Mouse (Mus musculus) forebrain, embryonic 12.5 days (tissue): Measurements from ENCODE around the gene Tmcc2. TPM values are rescaled to one million over a fixed set of nuclear protein-coding genes. Genes with fewer than 3 reads are reported as not detected.

ENCODE experiments used
- ATAC-seq: fragments of 200-750 bp; cut with Nextera tagmentation; 2 replicates; pipeline ENCODE4 v1.8.0; 2017; ENCODE audit warnings: moderate TSS enrichment; ENCODE audit not compliant: low FRiP score
- H3K27ac ChIP-seq: fragments of 300-500 bp; sonication (generic); 2 replicates; pipeline ENCODE4 v1.5.1; 2016; ENCODE audit warnings: mild to moderate bottlenecking
- H3K27me3 ChIP-seq: fragments of 300-500 bp; sonication (generic); 2 replicates; pipeline ENCODE4 v1.6.1; 2016; ENCODE audit warnings: mild to moderate bottlenecking
- H3K36me3 ChIP-seq: fragments of 300-500 bp; sonication (generic); replicated peaks from 2 replicates; pipeline ENCODE4 v1.6.1; 2016; ENCODE audit warnings: mild to moderate bottlenecking
- H3K4me1 ChIP-seq: fragments of 300-500 bp; sonication (generic); 2 replicates; pipeline ENCODE4 v1.6.1; 2016
- H3K4me2 ChIP-seq: fragments of 300-500 bp; sonication (generic); 2 replicates; pipeline ENCODE4 v1.6.1; 2016; ENCODE audit warnings: mild to moderate bottlenecking, moderate library complexity
- H3K4me3 ChIP-seq: fragments of 300-500 bp; sonication (generic); replicated peaks from 2 replicates; pipeline ENCODE4 v1.5.1; 2016; ENCODE audit warnings: mild to moderate bottlenecking
- H3K9ac ChIP-seq: fragments of 300-500 bp; sonication (generic); 2 replicates; pipeline ENCODE4 v1.6.1; 2016; ENCODE audit warnings: mild to moderate bottlenecking
- H3K9me3 ChIP-seq: fragments of 300-500 bp; sonication (generic); 2 replicates; pipeline ENCODE4 v1.6.1; 2016
- whole genome bisulfite sequencing: fragments of 180-500 bp; shearing (Covaris S2); methylation state at CpG from one replicate; pipeline ENCODE4 v1.1.7; 2016; 5-methylcytosine and 5-hydroxymethylcytosine counted together
- polyA plus RNA-seq: library from polyadenylated mRNA; unstranded; fragments of >200 nt; fragmentation: Nextera tagmentation; extraction: Ambion mirVana; gene quantifications from 2 replicates; pipeline ENCODE4 v1.2.1, GENCODE M21; 2016

The Tmcc2 gene
- polyA plus RNA-seq, 1 experiment from 2014 or later, result 26.9 TPM

DNA sequence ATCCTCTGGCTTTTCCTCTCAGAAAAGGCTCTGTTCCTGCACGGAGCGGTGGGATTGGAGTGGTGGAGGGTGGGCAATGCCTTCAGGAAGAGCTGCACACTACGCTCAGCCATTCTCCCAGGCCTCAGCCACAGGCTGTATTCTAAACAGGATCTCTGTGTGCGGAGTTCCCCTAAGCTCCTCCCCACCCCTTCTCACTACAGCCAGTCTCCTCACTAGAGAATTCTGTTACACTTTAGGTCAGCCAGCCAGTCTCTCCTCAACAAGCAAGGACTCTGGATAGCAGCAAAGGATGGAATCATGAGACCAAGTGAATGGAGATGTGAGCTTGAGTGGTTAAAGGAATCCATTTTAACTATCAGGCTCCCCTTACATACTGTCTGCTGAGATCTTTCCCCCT, 3.1 kb downstream of the Tmcc2 start:
- H3K9me3 ChIP-seq, result no peaks in the 10 kb centered on the region
- no peaks in the 10 kb centered on the region for H3K27me3 ChIP-seq
- no peak for ATAC-seq
- H3K4me1 ChIP-seq, result peaks cover 73% of the 10 kb centered on the region
- H3K27ac ChIP-seq, result no peak overlapping the region
- no peak overlapping the region; the same call in 1 of the 2 replicates for H3K9ac ChIP-seq
- WGBS, result 44% methylated on average over 4 of the region's 4 CpGs
- no peaks in the 10 kb centered on the region; the same call in 1 of the 2 replicates for H3K36me3 ChIP-seq
- no peak overlapping the region for H3K4me3 ChIP-seq
- peak overlapping the region; percentile 91 for H3K4me2 ChIP-seq

DNA sequence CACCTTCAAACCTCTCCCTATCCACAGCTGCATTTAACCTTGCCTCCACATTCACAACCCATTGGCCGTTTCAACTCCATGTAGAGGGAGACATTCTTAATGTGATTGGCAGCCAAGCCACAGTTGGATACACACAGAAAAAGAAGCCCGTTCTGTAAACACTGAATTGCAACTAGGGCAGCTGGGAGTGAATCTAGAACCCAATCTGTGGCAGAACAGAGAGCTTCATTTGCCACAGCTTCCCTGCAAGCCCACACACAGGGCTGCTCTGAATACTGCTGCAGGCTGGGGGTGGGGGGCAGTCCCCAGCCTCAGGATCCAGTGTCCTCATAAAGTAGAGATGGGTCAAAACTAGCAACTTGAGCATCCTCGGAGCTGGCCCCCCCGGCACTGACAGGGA, 4.8 kb downstream of the Tmcc2 start:
- Histone ChIP-seq H3K4me2 (no peak overlapping the region), H3K36me3 (peaks cover 7% of the 10 kb centered on the region; the same call in 1 of the 2 replicates), H3K4me1 (peaks cover 64% of the 10 kb centered on the region), H3K4me3 (no peak overlapping the region), H3K9ac (no peak overlapping the region), H3K27me3 (no peaks in the 10 kb centered on the region), H3K9me3 (no peaks in the 10 kb centered on the region), H3K27ac (no peak overlapping the region)
- 79% methylated on average over 4 of the region's 4 CpGs for WGBS
- no peak for ATAC-seq

DNA sequence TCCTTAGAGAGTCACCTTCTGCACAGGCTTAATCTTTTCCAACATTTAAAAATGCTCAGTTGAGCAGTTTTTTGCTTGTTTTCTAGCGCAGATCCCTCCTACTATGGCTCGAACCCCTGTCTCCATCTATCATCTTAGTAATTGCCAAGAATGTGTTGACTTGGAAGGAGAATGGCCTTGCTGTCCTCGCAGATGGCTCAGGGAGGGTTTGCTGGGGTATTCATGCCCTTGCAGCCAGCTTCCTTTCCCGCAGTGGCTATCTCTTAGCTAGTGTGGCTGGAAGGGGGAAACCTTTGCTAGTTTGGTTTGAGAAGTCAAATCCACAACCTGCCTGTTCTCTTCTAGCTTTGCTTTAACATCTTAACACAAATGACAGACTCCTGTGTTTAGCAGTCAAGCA, 5.4 kb downstream of the Tmcc2 start:
- Histone ChIP-seq H3K4me1 (peaks cover 62% of the 10 kb centered on the region), H3K4me2 (no peak overlapping the region), H3K36me3 (peaks cover 13% of the 10 kb centered on the region), H3K4me3 (no peak overlapping the region), H3K9me3 (no peaks in the 10 kb centered on the region), H3K27ac (0 out of 2 replicates have a peak overlapping the region, but pooled peaks have one; percentile 56), H3K27me3 (no peaks in the 10 kb centered on the region), H3K9ac (no peak overlapping the region)
- no peak for ATAC-seq
- WGBS, result 88% methylated on average over 4 of the region's 4 CpGs

DNA sequence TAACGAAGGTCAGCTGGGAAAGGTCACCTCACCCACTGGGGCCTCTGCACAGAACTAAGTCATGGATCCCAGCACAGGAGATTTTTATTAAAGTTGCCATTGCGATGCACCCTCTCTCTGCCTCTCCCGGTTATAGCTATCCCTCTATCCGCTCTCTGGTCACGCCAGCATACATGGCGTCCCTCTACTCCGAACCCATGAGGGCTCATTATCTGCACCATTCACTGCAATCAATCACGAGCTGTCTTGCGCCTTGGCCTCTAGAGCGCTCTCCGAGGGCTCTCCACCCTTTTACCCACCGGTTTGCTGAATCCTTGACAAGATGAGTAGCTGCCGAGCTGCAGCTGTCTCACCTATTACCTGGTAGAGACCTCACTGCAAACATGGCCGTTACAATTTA, 5.8 kb downstream of the Tmcc2 start:
- no peak for ATAC-seq
- peak overlapping the region; percentile 56; the same call in 1 of the 2 replicates for H3K27ac ChIP-seq
- no peak overlapping the region for H3K4me2 ChIP-seq
- H3K4me3 ChIP-seq, result no peak overlapping the region
- H3K36me3 ChIP-seq, result peaks cover 17% of the 10 kb centered on the region
- WGBS, result 73% methylated on average over 14 of the region's 14 CpGs
- no peaks in the 10 kb centered on the region for H3K27me3 ChIP-seq
- no peak overlapping the region for H3K9ac ChIP-seq
- H3K4me1 ChIP-seq, result peaks cover 58% of the 10 kb centered on the region
- H3K9me3 ChIP-seq, result no peaks in the 10 kb centered on the region

DNA sequence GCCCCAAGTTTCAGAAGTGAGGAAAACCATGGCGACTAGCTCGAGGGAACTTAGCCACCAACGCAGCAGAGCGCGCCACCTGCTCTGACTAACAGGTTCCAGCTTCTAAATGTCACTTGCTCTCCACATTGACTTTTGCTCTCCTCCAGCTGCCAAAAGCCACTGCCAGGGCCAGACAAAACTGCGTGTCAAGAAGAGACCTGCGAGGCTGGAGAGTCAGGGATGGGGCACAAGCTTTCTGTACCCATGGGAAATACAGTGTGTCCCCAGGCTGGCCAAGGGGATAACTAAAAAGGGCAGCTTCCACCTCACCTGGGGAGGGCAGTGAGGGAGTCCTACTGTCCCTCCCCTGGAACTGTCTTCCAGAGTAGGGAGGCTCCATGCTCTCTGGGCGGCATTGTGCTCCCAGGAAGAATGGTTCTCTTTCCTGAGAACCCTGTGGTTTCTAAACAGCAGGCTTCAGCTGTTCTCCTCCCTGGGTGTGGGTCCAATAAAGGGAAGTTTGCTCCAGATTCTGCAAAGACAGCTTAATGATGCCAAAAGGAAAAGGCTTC, 7.0 kb downstream of the Tmcc2 start:
- Histone ChIP-seq H3K9me3 (no peaks in the 10 kb centered on the region), H3K4me3 (no peak overlapping the region), H3K4me1 (peaks cover 46% of the 10 kb centered on the region), H3K27me3 (no peaks in the 10 kb centered on the region), H3K9ac (no peak overlapping the region), H3K4me2 (no peak overlapping the region), H3K36me3 (peaks cover 29% of the 10 kb centered on the region), H3K27ac (no peak overlapping the region)
- no peak for ATAC-seq
- WGBS, result 91% methylated on average over 8 of the region's 8 CpGs

DNA sequence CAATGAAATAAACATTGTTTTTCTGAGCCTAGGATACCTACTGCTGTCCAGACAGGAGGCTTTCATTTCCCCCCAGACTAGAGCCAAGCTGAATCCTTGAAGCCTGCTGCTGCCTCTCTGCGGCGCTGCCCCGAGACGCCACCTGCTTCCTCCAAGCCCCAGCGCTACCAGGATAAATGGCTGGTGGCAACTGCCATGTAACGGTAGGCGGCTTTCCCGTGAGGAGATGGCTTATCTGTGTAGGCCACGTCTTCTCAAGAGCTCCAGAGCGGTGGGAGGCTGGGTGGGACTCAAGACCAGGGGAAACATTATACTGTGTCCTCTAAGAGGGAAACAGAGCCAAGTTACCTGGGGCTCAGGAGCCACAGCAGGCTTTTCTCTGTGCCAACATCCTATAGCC, 9.2 kb downstream of the Tmcc2 start:
- Histone ChIP-seq H3K36me3 (peaks cover 50% of the 10 kb centered on the region), H3K9me3 (no peaks in the 10 kb centered on the region), H3K4me1 (peaks cover 35% of the 10 kb centered on the region), H3K4me3 (no peak overlapping the region), H3K27me3 (no peaks in the 10 kb centered on the region), H3K4me2 (no peak overlapping the region), H3K9ac (no peak overlapping the region), H3K27ac (no peak overlapping the region)
- ATAC-seq, result no peak
- WGBS, result 85% methylated on average over 10 of the region's 10 CpGs

DNA sequence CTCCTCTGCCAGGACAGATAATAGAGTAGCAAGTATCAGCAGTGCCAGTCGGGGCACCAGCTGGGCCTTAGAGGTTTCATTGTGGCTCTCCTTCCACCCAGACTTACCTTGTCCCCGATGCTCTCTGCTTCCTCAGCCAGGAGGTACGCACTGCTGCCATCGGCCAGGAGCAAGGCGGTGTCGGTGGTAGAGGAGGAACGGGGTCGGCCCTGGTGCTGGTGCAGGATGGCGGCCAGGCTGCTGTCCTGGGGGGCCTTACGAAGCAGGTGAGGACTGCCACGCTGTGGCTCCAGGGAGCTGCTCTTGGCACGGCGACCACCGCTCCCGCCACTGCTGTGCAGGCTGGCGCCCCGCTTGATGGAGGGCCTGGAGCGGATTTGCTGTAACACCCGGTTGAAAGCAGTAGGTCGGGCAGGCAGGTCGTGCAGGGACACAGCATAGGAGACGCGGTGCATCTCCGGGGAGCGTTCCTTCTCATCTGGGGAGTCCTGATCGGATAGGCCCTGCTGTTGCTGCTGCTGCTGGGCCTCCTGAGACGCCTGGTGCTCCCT, 10.5 kb downstream of the Tmcc2 start:
- no peak overlapping the region for H3K4me3 ChIP-seq
- peaks cover 50% of the 10 kb centered on the region for H3K36me3 ChIP-seq
- H3K27ac ChIP-seq, result no peak overlapping the region
- WGBS, result 88% methylated on average over 27 of the region's 27 CpGs
- H3K9me3 ChIP-seq, result no peaks in the 10 kb centered on the region
- H3K4me1 ChIP-seq, result peaks cover 30% of the 10 kb centered on the region
- H3K27me3 ChIP-seq, result no peaks in the 10 kb centered on the region
- no peak for ATAC-seq
- H3K4me2 ChIP-seq, result no peak overlapping the region
- H3K9ac ChIP-seq, result no peak overlapping the region

DNA sequence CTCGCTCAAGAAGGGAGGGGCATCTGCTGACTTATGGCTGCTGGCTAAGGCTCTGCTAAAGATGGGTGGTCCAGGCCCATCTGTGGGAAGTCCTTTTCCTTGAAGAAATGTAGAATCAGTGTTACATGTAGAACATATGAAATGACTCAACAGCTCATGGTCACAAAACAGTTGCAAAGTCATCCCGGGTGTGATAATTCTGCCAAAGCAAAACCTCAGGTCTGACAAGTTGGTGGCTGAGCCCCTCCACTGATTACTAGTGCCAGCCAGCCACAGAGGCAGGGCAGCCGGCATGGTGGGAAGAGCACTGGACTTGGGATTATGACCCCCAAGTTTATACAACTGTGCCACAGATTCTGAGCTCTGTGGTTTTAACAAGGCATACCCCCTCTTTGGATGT, 13.3 kb downstream of the Tmcc2 start:
- H3K9me3 ChIP-seq, result no peaks in the 10 kb centered on the region
- H3K4me1 ChIP-seq, result peaks cover 42% of the 10 kb centered on the region
- no peaks in the 10 kb centered on the region for H3K27me3 ChIP-seq
- H3K27ac ChIP-seq, result no peak overlapping the region
- peaks cover 63% of the 10 kb centered on the region for H3K36me3 ChIP-seq
- 88% methylated on average over 3 of the region's 3 CpGs for WGBS
- H3K9ac ChIP-seq, result no peak overlapping the region
- no peak for ATAC-seq
- H3K4me3 ChIP-seq, result no peak overlapping the region
- H3K4me2 ChIP-seq, result no peak overlapping the region

DNA sequence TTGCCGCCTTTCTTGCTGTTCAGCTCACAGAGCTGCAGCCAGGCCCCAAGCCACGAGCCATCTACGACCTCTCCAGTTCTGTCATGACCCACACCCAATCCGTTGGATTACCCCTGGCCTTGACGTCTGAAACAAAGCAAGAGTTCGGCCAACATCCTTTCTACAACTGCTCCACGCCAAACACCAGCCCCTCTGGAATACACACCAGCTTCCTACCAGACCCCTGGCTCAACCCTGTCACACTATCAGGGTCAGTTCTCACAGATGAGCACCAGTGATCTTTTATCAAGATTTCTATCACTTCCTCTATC, 14.1 kb downstream of the Tmcc2 start:
- Histone ChIP-seq H3K4me3 (no peak overlapping the region), H3K9ac (no peak overlapping the region), H3K4me2 (no peak overlapping the region), H3K9me3 (no peaks in the 10 kb centered on the region), H3K36me3 (peaks cover 63% of the 10 kb centered on the region), H3K4me1 (peaks cover 50% of the 10 kb centered on the region), H3K27ac (no peak overlapping the region), H3K27me3 (no peaks in the 10 kb centered on the region)
- no peak for ATAC-seq
- WGBS, result 76% methylated on average over 7 of the region's 7 CpGs

DNA sequence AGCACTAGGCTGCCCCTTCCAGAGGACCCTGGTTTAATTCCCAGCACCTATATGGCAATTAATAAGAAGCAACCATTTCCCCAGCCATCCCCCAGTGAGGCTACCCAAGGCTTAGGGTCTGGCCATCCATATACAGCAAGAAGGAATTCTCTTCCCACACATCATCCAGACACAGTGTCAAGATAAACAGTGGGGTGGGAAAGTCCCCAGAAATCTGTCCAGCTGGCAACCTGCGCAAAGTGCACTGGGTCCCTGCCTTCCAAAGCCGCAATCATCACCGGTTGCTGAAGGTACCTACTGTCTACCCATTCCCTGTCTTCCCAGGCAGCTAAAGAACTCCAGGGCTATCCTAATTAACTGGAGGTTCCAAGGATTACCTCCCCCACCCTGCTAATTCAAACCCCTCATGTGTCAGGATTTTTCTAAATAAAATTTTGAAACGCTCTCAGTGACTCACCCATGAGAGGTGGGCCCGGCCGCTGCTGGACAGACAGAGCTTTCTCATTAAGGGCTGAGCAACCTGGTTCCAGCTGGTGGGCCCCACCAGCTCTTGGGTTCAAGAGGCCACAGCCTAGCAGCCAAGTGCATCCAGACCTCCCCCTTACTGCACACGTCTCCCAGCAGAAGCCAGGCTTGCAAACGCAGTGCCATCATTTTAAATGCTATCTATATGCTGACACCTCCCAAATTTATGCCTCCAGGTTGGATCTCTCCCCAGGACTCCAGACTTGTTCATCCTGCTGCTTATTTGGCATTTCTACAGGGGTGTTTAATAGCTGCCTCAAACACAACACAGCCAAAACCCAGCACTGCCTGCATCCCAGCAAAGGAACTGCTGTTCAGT, 14.6 kb downstream of the Tmcc2 start:
- ATAC-seq, result no peak
- Histone ChIP-seq H3K27ac (no peak overlapping the region), H3K36me3 (peaks cover 62% of the 10 kb centered on the region), H3K9ac (no peak overlapping the region), H3K4me1 (peaks cover 56% of the 10 kb centered on the region), H3K27me3 (no peaks in the 10 kb centered on the region), H3K4me3 (no peak overlapping the region), H3K9me3 (no peaks in the 10 kb centered on the region), H3K4me2 (no peak overlapping the region)
- 87% methylated on average over 8 of the region's 8 CpGs for WGBS

DNA sequence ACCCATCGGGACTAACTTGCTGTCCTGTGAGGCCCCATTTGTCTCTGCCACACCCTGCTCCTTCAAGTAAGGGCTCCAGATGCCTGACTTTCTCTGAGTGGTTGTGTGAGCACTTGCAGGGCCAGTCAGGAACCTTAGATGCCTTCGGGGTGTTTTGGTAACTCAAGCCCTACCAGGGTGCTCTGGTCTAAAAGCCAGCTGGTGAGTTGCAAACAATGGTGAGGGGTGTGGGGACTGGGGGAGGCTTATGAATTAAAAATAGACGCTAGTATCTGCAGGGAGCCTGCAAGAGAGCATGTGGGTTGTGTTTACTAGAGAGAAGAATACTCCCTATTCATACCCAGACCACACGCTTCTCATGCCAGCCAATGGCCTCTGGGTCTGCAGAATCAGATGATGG, 15.8 kb downstream of the Tmcc2 start:
- Histone ChIP-seq H3K4me2 (no peak overlapping the region), H3K4me3 (no peak overlapping the region), H3K36me3 (peaks cover 60% of the 10 kb centered on the region), H3K27me3 (no peaks in the 10 kb centered on the region), H3K4me1 (peaks cover 64% of the 10 kb centered on the region), H3K9me3 (no peaks in the 10 kb centered on the region), H3K9ac (peak overlapping the region; percentile 17; the same call in 1 of the 2 replicates), H3K27ac (peak overlapping the region; percentile 51; the same call in 1 of the 2 replicates)
- 44% methylated on average over 4 of the region's 4 CpGs for WGBS
- ATAC-seq, result no peak

DNA sequence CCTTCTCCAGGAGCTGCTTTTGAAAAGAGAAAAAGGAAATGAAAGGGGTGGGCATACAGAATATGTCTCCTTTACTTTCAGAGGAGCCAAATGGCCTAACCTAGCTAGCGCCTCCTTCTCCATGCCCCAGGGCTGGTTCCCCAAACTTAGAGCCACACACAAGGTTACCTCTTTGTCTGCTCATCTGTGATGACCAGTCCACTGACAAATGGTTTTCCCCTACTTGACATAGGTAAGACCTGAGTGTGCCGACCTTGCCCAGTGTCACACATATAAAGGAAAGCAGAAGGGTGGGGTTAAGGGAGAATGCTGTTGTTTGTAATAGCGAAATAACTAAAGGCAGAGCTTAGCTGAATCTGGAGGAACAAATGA, 16.2 kb downstream of the Tmcc2 start:
- Histone ChIP-seq H3K4me1 (peaks cover 64% of the 10 kb centered on the region), H3K27me3 (no peaks in the 10 kb centered on the region), H3K27ac (peak overlapping the region; percentile 27), H3K4me2 (no peak overlapping the region), H3K9ac (no peak overlapping the region), H3K36me3 (peaks cover 60% of the 10 kb centered on the region), H3K4me3 (no peak overlapping the region), H3K9me3 (no peaks in the 10 kb centered on the region)
- WGBS, result 76% methylated on average over 3 of the region's 3 CpGs
- ATAC-seq, result no peak
